Mouse (Mus musculus): ENCODE measurements around the gene Map4k5. TPM values are rescaled to one million over a fixed set of nuclear protein-coding genes. Genes with fewer than 3 reads are reported as not detected.

The Map4k5 gene
- polyA plus RNA-seq, 1 experiment from 2014 or later, result 32.7 TPM

GRCm38 (mm10) chr12:69761603-69762002 lies 131.4 kb downstream of the Map4k5 start:
- no peak for ATAC-seq (replicated peaks; ENCODE audit: low FRiP score)
- DNase-seq (ENCODE audit: low spot score), result no peak
- Histone ChIP-seq H3K27ac (ENCODE audit: low read depth, low read length) (no peak overlapping the region), H3K9me3 (ENCODE audit: control insufficient read depth, low read length) (no peaks in the 10 kb centered on the region), H3K9ac (ENCODE audit: low read length) (no peak overlapping the region), H3K36me3 (ENCODE audit: control insufficient read depth, insufficient read depth, low read length) (no peaks in the 10 kb centered on the region), H3K4me3 (ENCODE audit: low read depth, low read length) (no peak overlapping the region), H3K4me1 (replicated peaks; ENCODE audit: control insufficient read depth, insufficient read depth, low read length) (peaks cover 2% of the 10 kb centered on the region; the same call in 1 of the 2 replicates), H3K27me3 (ENCODE audit: control insufficient read depth, insufficient read depth, low read length) (no peaks in the 10 kb centered on the region), H3K4me2 (ENCODE audit: low read depth, low read length, severe bottlenecking) (no peak overlapping the region)
- 79% methylated on average over 2 of the region's 2 CpGs for WGBS

- Histone ChIP-seq H3K27ac (ENCODE audit: low read depth, low read length) (no peak overlapping the region), H3K4me3 (ENCODE audit: low read depth, low read length) (no peak overlapping the region), H3K36me3 (ENCODE audit: control insufficient read depth, insufficient read depth, low read length) (no peaks in the 10 kb centered on the region), H3K4me1 (replicated peaks; ENCODE audit: control insufficient read depth, insufficient read depth, low read length) (peaks cover 2% of the 10 kb centered on the region; the same call in 1 of the 2 replicates), H3K27me3 (ENCODE audit: control insufficient read depth, insufficient read depth, low read length) (no peaks in the 10 kb centered on the region), H3K9me3 (ENCODE audit: control insufficient read depth, low read length) (no peaks in the 10 kb centered on the region), H3K4me2 (ENCODE audit: low read depth, low read length, severe bottlenecking) (no peak overlapping the region), H3K9ac (ENCODE audit: low read length) (no peak overlapping the region)
- DNase-seq (ENCODE audit: low spot score) (no peak), ATAC-seq (replicated peaks; ENCODE audit: low FRiP score) (no peak)
- WGBS, result 91% methylated on average over 20 of the region's 20 CpGs
These were observed 132.1 kb downstream of the Map4k5 start for GRCm38 (mm10) chr12:69760743-69761406.

GRCm38 (mm10) chr12:69760014-69760413 lies 133.0 kb downstream of the Map4k5 start:
- 78% methylated on average over 6 of the region's 6 CpGs for WGBS
- Histone ChIP-seq H3K4me3 (ENCODE audit: low read depth, low read length) (no peak overlapping the region), H3K27me3 (ENCODE audit: control insufficient read depth, insufficient read depth, low read length) (no peaks in the 10 kb centered on the region), H3K9me3 (ENCODE audit: control insufficient read depth, low read length) (no peaks in the 10 kb centered on the region), H3K36me3 (ENCODE audit: control insufficient read depth, insufficient read depth, low read length) (no peaks in the 10 kb centered on the region), H3K4me1 (replicated peaks; ENCODE audit: control insufficient read depth, insufficient read depth, low read length) (peaks cover 2% of the 10 kb centered on the region; the same call in 1 of the 2 replicates), H3K27ac (ENCODE audit: low read depth, low read length) (no peak overlapping the region), H3K4me2 (ENCODE audit: low read depth, low read length, severe bottlenecking) (no peak overlapping the region), H3K9ac (ENCODE audit: low read length) (no peak overlapping the region)
- no peak for ATAC-seq (replicated peaks; ENCODE audit: low FRiP score)
- DNase-seq (ENCODE audit: low spot score), result no peak

GRCm38 (mm10) chr12:69759267-69759885 lies 133.6 kb downstream of the Map4k5 start:
- H3K4me2 ChIP-seq (ENCODE audit: low read depth, low read length, severe bottlenecking), result no peak overlapping the region
- 62% methylated on average over 7 of the region's 7 CpGs for WGBS
- 0 out of 2 replicates have a peak overlapping the region, but pooled peaks have one; percentile 7 for H3K9ac ChIP-seq (ENCODE audit: low read length)
- ATAC-seq (replicated peaks; ENCODE audit: low FRiP score) (no peak), DNase-seq (ENCODE audit: low spot score) (no peak)
- H3K4me1 ChIP-seq (replicated peaks; ENCODE audit: control insufficient read depth, insufficient read depth, low read length), result peaks cover 2% of the 10 kb centered on the region; the same call in 1 of the 2 replicates
- no peaks in the 10 kb centered on the region for H3K9me3 ChIP-seq (ENCODE audit: control insufficient read depth, low read length)
- H3K27me3 ChIP-seq (ENCODE audit: control insufficient read depth, insufficient read depth, low read length), result no peaks in the 10 kb centered on the region
- no peak overlapping the region for H3K27ac ChIP-seq (ENCODE audit: low read depth, low read length)
- H3K36me3 ChIP-seq (ENCODE audit: control insufficient read depth, insufficient read depth, low read length), result no peaks in the 10 kb centered on the region
- H3K4me3 ChIP-seq (ENCODE audit: low read depth, low read length), result no peak overlapping the region

GRCm38 (mm10) chr12:69758221-69759185 lies 134.5 kb downstream of the Map4k5 start:
- peak overlapping the region; percentile 36 for H3K4me2 ChIP-seq (ENCODE audit: low read depth, low read length, severe bottlenecking)
- ATAC-seq (replicated peaks; ENCODE audit: low FRiP score) (no peak), DNase-seq (ENCODE audit: low spot score) (no peak)
- H3K27ac ChIP-seq (ENCODE audit: low read depth, low read length), result no peak overlapping the region
- H3K9ac ChIP-seq (ENCODE audit: low read length), result peak overlapping the region; percentile 35; the same call in 1 of the 2 replicates
- peaks cover 2% of the 10 kb centered on the region; the same call in 1 of the 2 replicates for H3K4me1 ChIP-seq (replicated peaks; ENCODE audit: control insufficient read depth, insufficient read depth, low read length)
- 0 out of 2 replicates have a peak overlapping the region, but pooled peaks have one; percentile 4 for H3K4me3 ChIP-seq (ENCODE audit: low read depth, low read length)
- H3K9me3 ChIP-seq (ENCODE audit: control insufficient read depth, low read length), result no peaks in the 10 kb centered on the region
- no peaks in the 10 kb centered on the region for H3K27me3 ChIP-seq (ENCODE audit: control insufficient read depth, insufficient read depth, low read length)
- H3K36me3 ChIP-seq (ENCODE audit: control insufficient read depth, insufficient read depth, low read length), result no peaks in the 10 kb centered on the region
- WGBS, result 11% methylated on average over 22 of the region's 22 CpGs

- Histone ChIP-seq H3K4me3 (ENCODE audit: low read depth, low read length) (no peak overlapping the region), H3K9ac (ENCODE audit: low read length) (no peak overlapping the region; the same call in 1 of the 2 replicates), H3K36me3 (ENCODE audit: control insufficient read depth, insufficient read depth, low read length) (no peaks in the 10 kb centered on the region), H3K27ac (ENCODE audit: low read depth, low read length) (peak overlapping the region; percentile 25; the same call in 1 of the 2 replicates), H3K4me2 (ENCODE audit: low read depth, low read length, severe bottlenecking) (peak overlapping the region; percentile 31; the same call in 1 of the 2 replicates), H3K9me3 (ENCODE audit: control insufficient read depth, low read length) (no peaks in the 10 kb centered on the region), H3K27me3 (ENCODE audit: control insufficient read depth, insufficient read depth, low read length) (no peaks in the 10 kb centered on the region), H3K4me1 (replicated peaks; ENCODE audit: control insufficient read depth, insufficient read depth, low read length) (peaks cover 2% of the 10 kb centered on the region; the same call in 1 of the 2 replicates)
- WGBS, result 18% methylated on average over 22 of the region's 22 CpGs
- ATAC-seq (replicated peaks; ENCODE audit: low FRiP score) (peak; percentile 80), DNase-seq (ENCODE audit: low spot score) (peak; percentile 85)
These were observed 135.4 kb downstream of the Map4k5 start for GRCm38 (mm10) chr12:69757418-69758141.

- no peak overlapping the region for H3K27ac ChIP-seq (ENCODE audit: low read depth, low read length)
- ATAC-seq (replicated peaks; ENCODE audit: low FRiP score) (no peak), DNase-seq (ENCODE audit: low spot score) (no peak)
- H3K9me3 ChIP-seq (ENCODE audit: control insufficient read depth, low read length), result no peaks in the 10 kb centered on the region
- H3K27me3 ChIP-seq (ENCODE audit: control insufficient read depth, insufficient read depth, low read length), result no peaks in the 10 kb centered on the region
- H3K4me1 ChIP-seq (replicated peaks; ENCODE audit: control insufficient read depth, insufficient read depth, low read length), result peaks cover 6% of the 10 kb centered on the region; the same call in 1 of the 2 replicates
- H3K9ac ChIP-seq (ENCODE audit: low read length), result no peak overlapping the region
- no peaks in the 10 kb centered on the region for H3K36me3 ChIP-seq (ENCODE audit: control insufficient read depth, insufficient read depth, low read length)
- H3K4me3 ChIP-seq (ENCODE audit: low read depth, low read length), result no peak overlapping the region
- 78% methylated on average over 5 of the region's 5 CpGs for WGBS
- H3K4me2 ChIP-seq (ENCODE audit: low read depth, low read length, severe bottlenecking), result no peak overlapping the region
These were observed 137.0 kb downstream of the Map4k5 start for GRCm38 (mm10) chr12:69756015-69756414.

GRCm38 (mm10) chr12:69753936-69754335 lies 139.1 kb downstream of the Map4k5 start:
- Histone ChIP-seq H3K27ac (ENCODE audit: low read depth, low read length) (no peak overlapping the region), H3K9me3 (ENCODE audit: control insufficient read depth, low read length) (no peaks in the 10 kb centered on the region), H3K4me1 (replicated peaks; ENCODE audit: control insufficient read depth, insufficient read depth, low read length) (peaks cover 6% of the 10 kb centered on the region; the same call in 1 of the 2 replicates), H3K27me3 (ENCODE audit: control insufficient read depth, insufficient read depth, low read length) (no peaks in the 10 kb centered on the region), H3K4me2 (ENCODE audit: low read depth, low read length, severe bottlenecking) (no peak overlapping the region), H3K4me3 (ENCODE audit: low read depth, low read length) (no peak overlapping the region), H3K9ac (ENCODE audit: low read length) (no peak overlapping the region), H3K36me3 (ENCODE audit: control insufficient read depth, insufficient read depth, low read length) (no peaks in the 10 kb centered on the region)
- 89% methylated on average over 5 of the region's 5 CpGs for WGBS
- ATAC-seq (replicated peaks; ENCODE audit: low FRiP score) (no peak), DNase-seq (ENCODE audit: low spot score) (no peak)
